Mouse (Mus musculus) lung, postnatal 0 days (tissue): ENCODE data around the gene Ubb.
"Not testable (repeated sequence)": the region's sequence is repeated elsewhere in the genome, so short reads cannot be mapped to it uniquely, and the experiment has no call there.

Experiments used
- CTCF ChIP-seq: IDR thresholded peaks from 2 replicates; pipeline ENCODE4 v1.5.1; 2016; ENCODE audit warnings: antibody characterized with exemption, mild to moderate bottlenecking
- EP300 ChIP-seq: IDR thresholded peaks from 2 replicates; pipeline ENCODE4 v1.6.1; 2016; ENCODE audit warnings: antibody characterized with exemption, mild to moderate bottlenecking, control low read depth

DNA sequence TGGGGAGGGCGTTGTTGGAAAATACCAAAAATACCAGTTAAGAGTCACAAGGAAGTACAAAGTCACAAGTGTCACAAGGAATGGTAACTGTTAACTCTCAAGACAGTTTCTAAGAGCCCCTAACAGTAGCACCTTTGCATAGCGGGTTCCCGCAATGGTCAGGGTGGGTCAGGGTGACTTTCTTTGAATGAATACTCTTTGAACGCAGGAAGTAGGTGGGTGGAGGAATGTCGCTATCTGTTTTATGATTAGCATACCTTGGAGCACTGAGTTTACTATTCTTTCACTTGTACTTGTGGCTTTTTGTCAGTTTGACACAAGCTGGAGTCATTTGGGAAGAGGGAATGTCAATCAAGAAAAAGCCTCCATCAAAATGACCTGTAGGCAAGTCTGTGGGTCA, 42.2 kb upstream of the Ubb start:
- not testable (repeated sequence) for TF ChIP-seq CTCF, EP300
